Mouse (Mus musculus) layer of hippocampus, adult 9-11 months (tissue): Measurements from ENCODE around the gene Fastkd3.

ENCODE experiments used
- DNase-seq: peaks from one replicate; pipeline ENCODE4 v3.0.0; 2022

The Fastkd3 gene

GRCm38 (mm10) chr13:68622792-68623191, 40.8 kb downstream of the Fastkd3 start:
- DNase-seq: peak; percentile 43

GRCm38 (mm10) chr13:68627041-68627440, 45.0 kb downstream of the Fastkd3 start:
- DNase-seq: no peak
